Mouse (Mus musculus) cerebellum, adult 2 months (tissue): ENCODE data around the gene Meaf6.

Source experiments
- CTCF ChIP-seq: fragments of 200-500 bp; IDR thresholded peaks from 2 replicates; pipeline ENCODE4 v1.5.1; 2011; ENCODE audit warnings: low read depth, mild to moderate bottlenecking, control low read depth, low read length, moderate library complexity, borderline replicate concordance; ENCODE audit not compliant: insufficient read depth
- POLR2A ChIP-seq: fragments of 200-500 bp; IDR thresholded peaks from 2 replicates; pipeline ENCODE4 v1.6.1; 2011; ENCODE audit warnings: low read length, control low read depth, borderline replicate concordance; ENCODE audit not compliant: insufficient read depth

GRCm38 (mm10) chr4:125105354-125105753 is 20.4 kb downstream of the Meaf6 start:
- TF ChIP-seq CTCF (no peak), POLR2A (no peak)
